In the genomic region with DNA sequence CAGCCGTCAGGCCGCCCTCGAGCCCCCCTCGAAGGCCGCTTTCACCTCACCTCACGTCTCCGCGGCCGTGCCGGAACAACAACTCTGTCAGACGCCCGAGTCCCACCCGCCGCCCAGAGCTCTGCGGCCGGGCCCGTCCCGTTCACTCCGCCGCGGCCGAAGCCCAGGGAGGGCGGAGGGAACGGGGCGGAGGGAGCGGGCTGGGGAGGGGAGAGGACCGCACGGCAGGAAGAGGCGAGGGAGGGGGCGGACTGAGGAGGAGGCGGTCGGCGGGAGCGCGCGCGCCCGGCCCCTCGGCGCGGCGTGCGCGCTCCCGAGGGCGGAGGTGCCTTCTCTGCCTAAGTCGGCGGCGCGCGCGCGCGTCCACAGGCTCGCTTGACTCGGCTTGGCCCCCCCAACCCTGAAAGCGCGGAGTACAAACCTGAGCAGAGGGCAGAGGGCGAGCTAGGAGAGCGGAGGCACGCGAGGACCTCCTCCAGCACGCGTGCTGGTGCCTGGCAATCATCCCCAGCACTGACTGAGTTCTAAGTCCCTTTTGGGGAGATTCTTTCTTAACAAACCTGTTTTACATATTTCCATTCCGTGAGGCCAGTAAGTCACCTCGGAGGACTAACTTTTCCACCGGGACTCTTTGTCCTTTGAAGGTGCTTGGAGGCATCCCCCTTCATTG, we compare ENCODE assay signal across 8 mouse cellular contexts. TPM values are rescaled to one million over a fixed set of nuclear protein-coding genes. Genes with fewer than 3 reads are reported as not detected.
DNase-seq lines count a peak whose midpoint lies in the region; ATAC-seq and TF ChIP-seq lines count a peak whose summit lies in the region.

Gene Rabgap1l, minus strand, starts transcription at position 526 of the 670 bp plus-strand sequence.

- under 1% methylated on average over 63 of the region's 67 CpGs for WGBS in forebrain, postnatal 0 days
- WGBS in lung, embryonic 16.5 days, result under 1% methylated on average over 54 of the region's 67 CpGs

- peaks cover 45% of the 10 kb centered on the region for H3K4me1 ChIP-seq in G1E (ENCODE audit: insufficient read depth, low read depth, low read length)
- H3K4me1 ChIP-seq in forebrain, postnatal 0 days (ENCODE audit: insufficient read depth), result no peaks in the 10 kb centered on the region
- peaks cover 5% of the 10 kb centered on the region for H3K4me1 ChIP-seq in lung, embryonic 16.5 days (replicated peaks; ENCODE audit: control insufficient read depth, insufficient read depth, low read length)

- peak within 1 kb of the TSS; percentile 92 for H3K4me2 ChIP-seq in forebrain, postnatal 0 days (ENCODE audit: low read depth)
- H3K4me2 ChIP-seq in lung, embryonic 16.5 days (ENCODE audit: low read depth, low read length), result peak within 1 kb of the TSS; percentile 89

- no peaks in the 10 kb centered on the region for H3K9me3 ChIP-seq in G1E (replicated peaks)
- 0 out of 2 replicates have a peak, but pooled peaks cover 4% of the 10 kb centered on the region for H3K9me3 ChIP-seq in forebrain, postnatal 0 days (ENCODE audit: low read length)
- H3K9me3 ChIP-seq in lung, embryonic 16.5 days (ENCODE audit: control insufficient read depth, low read length), result no peaks in the 10 kb centered on the region

- no peak for TF ChIP-seq CTCF in G1E (IDR thresholded peaks at IDR 0.05; ENCODE audit: low read depth, low read length)
- no peak for TF ChIP-seq CTCF in forebrain, postnatal 0 days (IDR thresholded peaks at IDR 0.05; ENCODE audit: low read depth)

- H3K27me3 ChIP-seq in G1E (ENCODE audit: insufficient read depth, low read length), result no peaks in the 10 kb centered on the region
- no peaks in the 10 kb centered on the region for H3K27me3 ChIP-seq in forebrain, postnatal 0 days (ENCODE audit: insufficient read depth, low read length)
- H3K27me3 ChIP-seq in lung, embryonic 16.5 days (ENCODE audit: control insufficient read depth, insufficient read depth, low read depth, low read length), result no peaks in the 10 kb centered on the region

- no peaks in the 10 kb centered on the region for H3K36me3 ChIP-seq in G1E (replicated peaks)
- no peaks in the 10 kb centered on the region for H3K36me3 ChIP-seq in forebrain, postnatal 0 days (ENCODE audit: insufficient read depth)
- H3K36me3 ChIP-seq in lung, embryonic 16.5 days (ENCODE audit: control insufficient read depth, insufficient read depth, low read length), result no peaks in the 10 kb centered on the region

- DNase-seq in G1E (ENCODE audit: low spot score), result peak; percentile 92
- peak; percentile 89 to 90 for DNase-seq in cerebellum, adult 18-20 months
- DNase-seq in forebrain, postnatal 0 days, result peak; percentile 96
- peak; percentile 11 for DNase-seq in layer of hippocampus, adult 9-10 months (ENCODE audit: low spot score)
- DNase-seq in ovary, postnatal 10 days (ENCODE audit: low spot score), result peak; percentile 56
- DNase-seq in thymus, postnatal 10 days (ENCODE audit: low spot score in 2 of 2), result peak; percentile 88 to 93

- H3K27ac ChIP-seq in forebrain, postnatal 0 days (ENCODE audit: low read depth, low read length), result peak within 1 kb of the TSS; percentile 58
- peak within 1 kb of the TSS; percentile 61 for H3K27ac ChIP-seq in lung, embryonic 16.5 days (ENCODE audit: low read length)

- peak within 1 kb of the TSS; percentile 84 for H3K9ac ChIP-seq in forebrain, postnatal 0 days
- peak within 1 kb of the TSS; percentile 93 for H3K9ac ChIP-seq in lung, embryonic 16.5 days (ENCODE audit: low read length)

- peak within 1 kb of the TSS; percentile 90 for H3K4me3 ChIP-seq in G1E (ENCODE audit: low read depth, low read length)
- H3K4me3 ChIP-seq in forebrain, postnatal 0 days (ENCODE audit: low read depth, low read length), result peak within 1 kb of the TSS; percentile 95
- peak within 1 kb of the TSS; percentile 92 for H3K4me3 ChIP-seq in lung, embryonic 16.5 days (ENCODE audit: low read length)

- peak; percentile 47 for ATAC-seq in G1E (ENCODE audit: extremely low read depth, insufficient number of reproducible peaks, low FRiP score, poor library complexity, severe bottlenecking)
- peak; percentile 97 for ATAC-seq in forebrain, postnatal 0 days
- ATAC-seq in hematopoietic stem cell, adult 5-6 weeks (replicated peaks in 1 of 2; ENCODE audit: insufficient read depth in 1 of 2, low FRiP score in 2 of 2, low TSS enrichment in 1 of 2, low read depth in 1 of 2, poor library complexity in 2 of 2, severe bottlenecking in 2 of 2), result peak; percentile 82 to 88
- peak; percentile 99 for ATAC-seq in lung, embryonic 16.5 days (ENCODE audit: low read depth)

RNA-seq across cellular contexts. Expression of gene Rabgap1l, which starts in this region (rescaled TPM):
- total RNA-seq in G1E (2014; fragmentation: Nextera tagmentation) (256 and 302 TPM in 2 replicates), G1E (2017) (237 and 325 TPM in 2 replicates)
- 11.8 and 12.9 TPM in 2 replicates for polyA plus RNA-seq in G1E (2012)
- total RNA-seq in forebrain, postnatal 0 days (2014; rRNA removed), result 117 and 140 TPM in 2 replicates
- 19.0 and 27.4 TPM in 2 replicates for polyA plus RNA-seq in forebrain, postnatal 0 days (2015; fragmentation: Nextera tagmentation; extraction: Ambion mirVana)
- 277 TPM in 2 replicates for total RNA-seq in hematopoietic stem cell, adult 5-6 weeks (2017)
- polyA plus RNA-seq in lung, embryonic 16.5 days (2015; fragmentation: Nextera tagmentation; extraction: Ambion mirVana), result 28.2 and 29.9 TPM in 2 replicates

Comparison
In these comparisons a context has a peak if more than half of its experiments do, and no peak if none do; other contexts are left out.
1. Peak in every context shown above with its lines: DNase-seq, ATAC-seq, H3K4me3 ChIP-seq and H3K27ac ChIP-seq.
2. ATAC-seq: peak in every context shown above with its lines; median percentile 99 in lung, embryonic 16.5 days; 97 in forebrain, postnatal 0 days; 85 in hematopoietic stem cell, adult 5-6 weeks; 47 in G1E.
3. DNase-seq: peak in every context shown above with its lines; median percentile 96 in forebrain, postnatal 0 days; 92 in G1E; 90 in thymus, postnatal 10 days; 90 in cerebellum, adult 18-20 months; 56 in ovary, postnatal 10 days; 11 in layer of hippocampus, adult 9-10 months.